8 mouse cellular contexts compared by ENCODE assay signal in genomic region chr9:62040008-62040608, GRCm38 (mm10). TPM values are rescaled to one million over a fixed set of nuclear protein-coding genes. Genes with fewer than 3 reads are reported as not detected.
DNase-seq lines count a peak whose midpoint lies in the region; ATAC-seq and TF ChIP-seq lines count a peak whose summit lies in the region.

No protein-coding gene starts in this region.

- intact Hi-C loops in left cerebral cortex, postnatal 25 days (cut with DNase I) = loop anchor here (1.0 to 5.0 kb wide), 3 partner anchors 82 to 204 kb away; partner anchors contain the start of genes Glce and Kif23

- peak overlapping the region; percentile 40; the same call in 1 of the 2 replicates for H3K4me2 ChIP-seq in intestine, embryonic 15.5 days (replicated peaks)
- H3K4me2 ChIP-seq in midbrain, embryonic 11.5 days = no peak overlapping the region

- peak overlapping the region; percentile 20 for H3K4me3 ChIP-seq in cortical plate, adult 2 months (ENCODE audit: insufficient read depth, low read length)
- H3K4me3 ChIP-seq in intestine, embryonic 15.5 days (replicated peaks) = no peak overlapping the region
- H3K4me3 ChIP-seq in midbrain, embryonic 11.5 days (ENCODE audit: low read depth, low read length) = no peak overlapping the region

- H3K27ac ChIP-seq in cortical plate, adult 2 months (ENCODE audit: insufficient read depth, low read length) = no peak overlapping the region
- H3K27ac ChIP-seq in intestine, embryonic 15.5 days = no peak overlapping the region
- H3K27ac ChIP-seq in midbrain, embryonic 11.5 days (ENCODE audit: low read depth, low read length) = no peak overlapping the region

- no peaks in the 10 kb centered on the region for H3K36me3 ChIP-seq in intestine, embryonic 15.5 days
- H3K36me3 ChIP-seq in midbrain, embryonic 11.5 days (ENCODE audit: control insufficient read depth, insufficient read depth, low read length) = no peaks in the 10 kb centered on the region

- ATAC-seq in intestine, embryonic 15.5 days = peak; percentile 77
- ATAC-seq in midbrain, embryonic 11.5 days (ENCODE audit: low FRiP score) = peak; percentile 38; the same call in 1 of the 2 replicates

- H3K9me3 ChIP-seq in intestine, embryonic 15.5 days = no peaks in the 10 kb centered on the region
- H3K9me3 ChIP-seq in midbrain, embryonic 11.5 days (ENCODE audit: control insufficient read depth, low read length) = no peaks in the 10 kb centered on the region

- peaks cover 2% of the 10 kb centered on the region for H3K4me1 ChIP-seq in cortical plate, adult 2 months (ENCODE audit: control insufficient read depth, insufficient read depth, low read length)
- no peaks in the 10 kb centered on the region for H3K4me1 ChIP-seq in intestine, embryonic 15.5 days (replicated peaks)
- H3K4me1 ChIP-seq in midbrain, embryonic 11.5 days (ENCODE audit: control insufficient read depth, insufficient read depth, low read length) = no peaks in the 10 kb centered on the region

- no peak for TF ChIP-seq POLR2A in cortical plate, adult 2 months (IDR thresholded peaks at IDR 0.05; ENCODE audit: extremely low read depth, insufficient read depth, low read length)

- WGBS in intestine, embryonic 15.5 days = 8% methylated on average over 20 of the region's 20 CpGs
- 6% methylated on average over 20 of the region's 20 CpGs for WGBS in midbrain, embryonic 11.5 days

- TF ChIP-seq CTCF in cortical plate, adult 2 months (IDR thresholded peaks at IDR 0.05; ENCODE audit: extremely low read depth, insufficient read depth, low read length) = peak; percentile 92

- peak; percentile 63 for DNase-seq in WW6 (ENCODE audit: low read depth, low spot score)
- peak; percentile 55 for DNase-seq in gastrocnemius, postnatal 25 days
- peak; percentile 86 to 89 for DNase-seq in left cerebral cortex, postnatal 25 days (ENCODE audit: low spot score in 2 of 2)
- peak; percentile 96 for DNase-seq in midbrain, embryonic 11.5 days (ENCODE audit: low spot score, missing footprints)
- peak; percentile 95 for DNase-seq in right cerebral cortex, postnatal 4 days
- peak; percentile 65 for DNase-seq in yolk sac, embryonic 10.5 days (ENCODE audit: low spot score)

- no peak overlapping the region for H3K9ac ChIP-seq in intestine, embryonic 15.5 days
- no peak overlapping the region for H3K9ac ChIP-seq in midbrain, embryonic 11.5 days (ENCODE audit: low read length)

- H3K27me3 ChIP-seq in intestine, embryonic 15.5 days (replicated peaks) = no peaks in the 10 kb centered on the region
- no peaks in the 10 kb centered on the region for H3K27me3 ChIP-seq in midbrain, embryonic 11.5 days (ENCODE audit: control insufficient read depth, insufficient read depth, low read length)

RNA-seq across cellular contexts. Expression of gene Paqr5, which starts 13.5 kb away (rescaled TPM):
- 5.5 and 8.5 TPM in 2 replicates for polyA plus RNA-seq in cortical plate, adult 2 months (2012; rRNA removed)
- not detected for total RNA-seq in gastrocnemius, postnatal 25 days (2021)
- polyA plus RNA-seq in intestine, embryonic 15.5 days (2015; fragmentation: Nextera tagmentation; extraction: Ambion mirVana) = 7.6 and 9.6 TPM in 2 replicates
- 1 to 10 TPM; 3.9 to 5.0 TPM for total RNA-seq in left cerebral cortex, postnatal 25 days (2021)
- 0.26 and 0.37 TPM in 2 replicates for polyA plus RNA-seq in midbrain, embryonic 11.5 days (2014; fragmentation: Nextera tagmentation; extraction: Ambion mirVana)
